Mouse (Mus musculus) brown adipose tissue, adult 24 weeks (tissue): ENCODE measurements around the gene Olfr1173. TPM values are rescaled to one million over a fixed set of nuclear protein-coding genes. Genes with fewer than 3 reads are reported as not detected.

ENCODE experiments used
- H3K27ac ChIP-seq: fragments of 200-500 bp; replicated peaks from 2 replicates; pipeline ENCODE4 v1.5.1; 2012; ENCODE audit warnings: low read depth, mild to moderate bottlenecking, low read length
- H3K4me1 ChIP-seq: fragments of 200-500 bp; 2 replicates; pipeline ENCODE4 v1.6.1; 2012; ENCODE audit warnings: low read length, mixed read lengths; ENCODE audit not compliant: control insufficient read depth, insufficient read depth, insufficient read length
- H3K4me3 ChIP-seq: fragments of 200-500 bp; 2 replicates; pipeline ENCODE4 v1.5.1; 2012; ENCODE audit warnings: low read depth, mild to moderate bottlenecking, low read length, moderate library complexity; ENCODE audit not compliant: insufficient read depth
- polyA plus RNA-seq: library from polyadenylated mRNA; stranded (reverse); fragments of >200 nt; gene quantifications from 2 replicates; pipeline ENCODE4 v1.2.4, GENCODE M21; 2012; ENCODE audit not compliant: missing spikeins, insufficient read depth, insufficient read length

The Olfr1173 gene
- polyA plus RNA-seq, result not detected in 2 replicates

DNA sequence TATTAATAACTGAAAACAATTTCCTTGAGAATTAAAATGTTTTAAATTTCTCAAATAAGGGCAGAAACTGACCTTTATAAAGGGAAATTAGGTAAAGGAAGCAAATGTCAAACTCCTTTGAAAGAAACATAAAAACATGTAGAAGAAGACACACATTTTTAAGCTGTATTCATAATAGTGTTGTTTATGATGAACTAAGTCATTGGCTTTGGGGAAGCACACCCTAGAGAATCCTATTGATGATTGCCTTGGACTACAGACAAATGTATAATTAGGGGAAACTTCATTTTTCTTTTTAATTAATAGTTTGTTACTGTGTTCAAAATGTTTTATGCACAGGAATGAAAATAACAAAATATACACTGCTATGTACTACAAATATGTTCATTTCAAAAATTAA, at the start of gene Olfr1173:
Olfr1173 (minus strand) TSS at position 101 of the 400 bp plus-strand sequence.
- H3K4me1 ChIP-seq, result no peaks in the 10 kb centered on the region
- no peak within 1 kb of the TSS for H3K27ac ChIP-seq
- H3K4me3 ChIP-seq, result no peak within 1 kb of the TSS

- Histone ChIP-seq H3K4me1 (no peaks in the 10 kb centered on the region), H3K4me3 (no peak within 1 kb of the TSS), H3K27ac (no peak within 1 kb of the TSS)
These were observed 47.4 kb upstream of the Olfr1173 start, which contains the start of gene Olfr1175-ps for GRCm38 (mm10) chr2:88327115-88327514. Gene Olfr1175-ps, minus strand, starts transcription at chr2:88327215.

- Histone ChIP-seq H3K27ac (no peak within 1 kb of the TSS), H3K4me1 (no peaks in the 10 kb centered on the region), H3K4me3 (no peak within 1 kb of the TSS)
These were observed 35.4 kb upstream of the Olfr1173 start, which contains the start of gene Olfr1174-ps for GRCm38 (mm10) chr2:88315035-88315434. Gene Olfr1174-ps, minus strand, starts transcription at chr2:88315135.

DNA sequence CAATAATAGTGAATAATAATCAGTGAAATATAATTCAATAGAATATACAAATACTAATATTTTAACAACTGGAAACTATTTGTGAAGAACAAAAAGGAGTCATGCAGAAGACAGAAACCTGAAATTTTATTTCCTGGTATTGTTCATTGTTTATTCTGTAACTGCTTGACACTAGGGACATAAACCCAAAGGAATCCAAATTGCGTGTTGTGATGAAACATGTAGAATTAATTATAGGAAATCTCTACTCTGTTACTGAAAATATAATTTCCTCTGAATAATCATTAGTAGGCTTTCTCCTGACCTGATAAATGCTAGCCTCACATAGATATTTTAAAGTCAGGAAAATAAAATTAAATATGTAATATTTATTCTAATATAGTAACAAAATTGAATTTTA, 51.4 kb downstream of the Olfr1173 start, which contains the start of gene Olfr1170:
Olfr1170 (minus strand) TSS at position 101 of the 400 bp plus-strand sequence.
- Histone ChIP-seq H3K27ac (no peak within 1 kb of the TSS), H3K4me3 (no peak within 1 kb of the TSS), H3K4me1 (no peaks in the 10 kb centered on the region)

Other genes with a start within 250 kb of the Olfr1173 start
- not detected in 2 replicates for gene Olfr73, start 242.2 kb downstream of the Olfr1173 start, polyA plus RNA-seq
- gene Olfr1162, start 228.7 kb downstream of the Olfr1173 start, polyA plus RNA-seq, result not detected in 2 replicates
- not detected in 2 replicates for gene Olfr1163, start 208.0 kb downstream of the Olfr1173 start, polyA plus RNA-seq
- not detected in 2 replicates for gene Olfr1164, start 185.9 kb downstream of the Olfr1173 start, polyA plus RNA-seq
- gene Olfr1166, start 151.6 kb downstream of the Olfr1173 start, polyA plus RNA-seq, result not detected in 2 replicates
- gene Olfr1167, start 124.7 kb downstream of the Olfr1173 start, polyA plus RNA-seq, result not detected in 2 replicates
- not detected in 2 replicates for gene Olfr1168, start 98.0 kb downstream of the Olfr1173 start, polyA plus RNA-seq
- gene Olfr1170, start 51.5 kb downstream of the Olfr1173 start, polyA plus RNA-seq, result not detected in 2 replicates
- gene Olfr1174-ps, start 35.3 kb upstream of the Olfr1173 start, polyA plus RNA-seq, result not detected in 2 replicates
- gene Olfr1175-ps, start 47.3 kb upstream of the Olfr1173 start, polyA plus RNA-seq, result not detected in 2 replicates
- not detected in 2 replicates for gene Olfr1176, start 56.8 kb upstream of the Olfr1173 start, polyA plus RNA-seq
- gene Olfr1177-ps, start 66.6 kb upstream of the Olfr1173 start, polyA plus RNA-seq, result not detected in 2 replicates
- gene Olfr1178, start 107.2 kb upstream of the Olfr1173 start, polyA plus RNA-seq, result not detected in 2 replicates
- not detected in 2 replicates for gene Olfr1179, start 126.6 kb upstream of the Olfr1173 start, polyA plus RNA-seq
- gene Olfr1180, start 139.3 kb upstream of the Olfr1173 start, polyA plus RNA-seq, result not detected in 2 replicates
- gene Olfr1181, start 146.3 kb upstream of the Olfr1173 start, polyA plus RNA-seq, result not detected in 2 replicates
- gene Gm13757, start 169.3 kb upstream of the Olfr1173 start, polyA plus RNA-seq, result not detected in 2 replicates
- not detected in 2 replicates for gene Olfr1183, start 175.0 kb upstream of the Olfr1173 start, polyA plus RNA-seq
- not detected in 2 replicates for gene Olfr1184, start 203.7 kb upstream of the Olfr1173 start, polyA plus RNA-seq
- not detected in 2 replicates for gene Olfr1185-ps1, start 213.4 kb upstream of the Olfr1173 start, polyA plus RNA-seq
- not detected in 2 replicates for gene Olfr1186, start 238.7 kb upstream of the Olfr1173 start, polyA plus RNA-seq